9 mouse cellular contexts compared by ENCODE assay signal in the genomic region with DNA sequence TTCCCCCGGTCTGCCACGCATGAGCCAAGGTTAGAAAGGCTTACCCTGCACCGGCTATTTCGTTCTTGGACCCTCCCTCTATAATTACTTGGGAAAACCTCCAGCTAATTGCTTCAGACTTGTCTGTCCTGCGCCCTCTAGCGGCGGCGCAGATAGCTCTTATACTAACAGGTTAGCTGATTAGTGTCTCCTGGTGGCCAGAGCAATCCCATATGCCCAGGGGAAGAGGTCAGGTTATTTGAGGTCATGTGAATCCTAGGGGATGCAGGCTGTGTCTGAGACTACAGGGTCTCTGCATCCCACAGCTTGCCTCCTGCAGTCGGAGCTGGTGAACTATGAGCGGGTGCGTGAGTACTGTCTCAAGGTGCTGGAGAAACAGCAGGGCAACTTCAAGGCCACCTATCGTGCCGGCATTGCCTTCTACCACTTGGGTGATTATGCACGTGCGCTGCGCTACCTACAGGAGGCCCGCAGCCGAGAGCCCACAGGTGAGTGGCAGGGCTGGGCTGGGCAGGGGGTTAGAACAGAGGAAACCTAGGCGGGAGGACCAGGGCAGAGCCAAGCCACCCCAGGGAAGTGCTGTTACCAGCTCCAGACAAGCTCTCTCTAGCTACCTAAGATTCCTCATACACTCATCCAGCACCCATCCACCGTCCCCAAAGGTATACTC. TPM values are rescaled to one million over a fixed set of nuclear protein-coding genes. Genes with fewer than 3 reads are reported as not detected.
A peak's percentile ranks its signal among the peaks of the same experiment; 100 is the strongest.
DNase-seq lines count a peak whose midpoint lies in the region; ATAC-seq lines count a peak whose summit lies in the region.
"Had no signal": no experiment of that assay in that cellular context is flagged by ENCODE, and none has a peak within 500 bp of the region (broad histone marks: within the 10 kb centered on the region; RNA-seq: fewer than 3 reads in every experiment).

No protein-coding gene starts in this region.

- no peaks in the 10 kb centered on the region for H3K27me3 ChIP-seq in forebrain, embryonic 15.5 days
- peaks cover 65% of the 10 kb centered on the region for H3K27me3 ChIP-seq in midbrain, embryonic 12.5 days

- no peak overlapping the region for H3K9ac ChIP-seq in forebrain, embryonic 15.5 days (replicated peaks)
- H3K9ac ChIP-seq in midbrain, embryonic 12.5 days (replicated peaks) = peak overlapping the region; percentile 73; the same call in 1 of the 2 replicates
- H3K9ac ChIP-seq: heart, embryonic 13.5 days had no signal

- H3K4me1 ChIP-seq in forebrain, embryonic 15.5 days = peaks cover 21% of the 10 kb centered on the region
- H3K4me1 ChIP-seq in midbrain, embryonic 12.5 days = peaks cover 8% of the 10 kb centered on the region; the same call in 1 of the 2 replicates

- no peaks in the 10 kb centered on the region for H3K9me3 ChIP-seq in forebrain, embryonic 15.5 days
- no peaks in the 10 kb centered on the region for H3K9me3 ChIP-seq in midbrain, embryonic 12.5 days
- H3K9me3 ChIP-seq: heart, embryonic 13.5 days had no signal

- DNase-seq in embryo, embryonic 11 days = peak; percentile 40
- no peak for DNase-seq in embryo, embryonic 10 days (ENCODE audit: low spot score)
- peak; percentile 78 for DNase-seq in R1 (ENCODE audit: low read depth, low spot score)
- DNase-seq in layer of hippocampus, adult 9-11 months = peak; percentile 69
- DNase-seq in thymus, postnatal 0 days (ENCODE audit: low spot score) = peak; percentile 34
- DNase-seq in heart, postnatal 10 days = no peak

- ATAC-seq in forebrain, embryonic 15.5 days (replicated peaks) = no peak
- ATAC-seq in midbrain, embryonic 12.5 days (ENCODE audit: low FRiP score, low read depth) = no peak

- peaks cover 14% of the 10 kb centered on the region for H3K36me3 ChIP-seq in forebrain, embryonic 15.5 days
- H3K36me3 ChIP-seq in midbrain, embryonic 12.5 days = peaks cover 36% of the 10 kb centered on the region

- peak overlapping the region; percentile 76 for H3K4me3 ChIP-seq in forebrain, embryonic 15.5 days
- H3K4me3 ChIP-seq in midbrain, embryonic 12.5 days = peak overlapping the region; percentile 64

- WGBS in forebrain, embryonic 15.5 days = 62% methylated on average over 20 of the region's 20 CpGs
- 66% methylated on average over 20 of the region's 20 CpGs for WGBS in midbrain, embryonic 12.5 days

- peak overlapping the region; percentile 95; the same call in 1 of the 2 replicates for H3K27ac ChIP-seq in forebrain, embryonic 15.5 days (replicated peaks)
- H3K27ac ChIP-seq in midbrain, embryonic 12.5 days (replicated peaks) = no peak overlapping the region
- H3K27ac ChIP-seq: heart, embryonic 13.5 days had no signal

- intact Hi-C loops in heart, postnatal 10 days (cut with DNase I) = no loop called here

- peak overlapping the region; percentile 83 for H3K4me2 ChIP-seq in forebrain, embryonic 15.5 days (replicated peaks)
- H3K4me2 ChIP-seq in midbrain, embryonic 12.5 days (replicated peaks) = peak overlapping the region; percentile 85

RNA-seq across cellular contexts. Expression of gene Ttc9b, which starts 1.0 kb away (rescaled TPM):
- polyA plus RNA-seq in forebrain, embryonic 15.5 days (2015; fragmentation: Nextera tagmentation; extraction: Ambion mirVana) = 64.1 and 66.2 TPM in 2 replicates
- polyA plus RNA-seq in midbrain, embryonic 12.5 days (2016; fragmentation: Nextera tagmentation; extraction: Ambion mirVana) = 18.1 and 19.4 TPM in 2 replicates
- not detected in 2 replicates for polyA plus RNA-seq in thymus, postnatal 0 days (2015; fragmentation: Nextera tagmentation; extraction: Ambion mirVana)
- not detected for total RNA-seq in heart, postnatal 10 days (2021)

RNA-seq across cellular contexts. Expression of gene Map3k10, which starts 19.7 kb away (rescaled TPM):
- polyA plus RNA-seq in forebrain, embryonic 15.5 days (2015; fragmentation: Nextera tagmentation; extraction: Ambion mirVana) = 15.1 and 16.9 TPM in 2 replicates
- polyA plus RNA-seq in midbrain, embryonic 12.5 days (2016; fragmentation: Nextera tagmentation; extraction: Ambion mirVana) = 17.9 and 18.9 TPM in 2 replicates
- 5.2 and 7.2 TPM in 2 replicates for polyA plus RNA-seq in thymus, postnatal 0 days (2015; fragmentation: Nextera tagmentation; extraction: Ambion mirVana)
- 10 to 100 TPM; 18.1 to 18.9 TPM for total RNA-seq in heart, postnatal 10 days (2021)

RNA-seq across cellular contexts. Expression of gene Zfp607b, which starts 34.4 kb away (rescaled TPM):
- polyA plus RNA-seq in forebrain, embryonic 15.5 days (2015; fragmentation: Nextera tagmentation; extraction: Ambion mirVana) = 11.5 and 14.2 TPM in 2 replicates
- polyA plus RNA-seq in midbrain, embryonic 12.5 days (2016; fragmentation: Nextera tagmentation; extraction: Ambion mirVana) = 9.3 and 9.9 TPM in 2 replicates
- polyA plus RNA-seq in thymus, postnatal 0 days (2015; fragmentation: Nextera tagmentation; extraction: Ambion mirVana) = 2.8 and 3.5 TPM in 2 replicates
- total RNA-seq in heart, postnatal 10 days (2021) = under 1 TPM; 0.62 to 0.69 TPM

Comparison
In these comparisons a context has a peak if more than half of its experiments do, and no peak if none do; other contexts are left out.
1. DNase-seq: peak in embryo, embryonic 11 days (single experiment), R1 (single experiment), layer of hippocampus, adult 9-11 months (single experiment) and thymus, postnatal 0 days (single experiment); none in embryo, embryonic 10 days (single experiment) and heart, postnatal 10 days (0 of 2).
2. RNA of gene Ttc9b, which starts 1.0 kb away (polyA plus RNA-seq): 64.1 to 66.2 TPM in forebrain, embryonic 15.5 days and 18.1 to 19.4 TPM in midbrain, embryonic 12.5 days; not detected in thymus, postnatal 0 days; every median in the first group is over 10 times any median in the second.